Mouse (Mus musculus) ES-Bruce4 (cell line): ENCODE data around the gene Alpk3.
A peak's percentile ranks its signal among the peaks of the same experiment; 100 is the strongest.

Source experiments
- CTCF ChIP-seq: IDR thresholded peaks from one replicate; pipeline ENCODE4 v1.8.1; 2011; ENCODE audit warnings: low read depth, low read length
- EP300 ChIP-seq: IDR thresholded peaks from 2 replicates; pipeline ENCODE4 v1.6.1; 2011; ENCODE audit warnings: low read depth, low read length; ENCODE audit not compliant: insufficient read depth
- POLR2A ChIP-seq: IDR thresholded peaks from one replicate; pipeline ENCODE4 v1.8.1; 2011; ENCODE audit warnings: low read length; ENCODE audit not compliant: insufficient read depth

- no peak for TF ChIP-seq POLR2A
- peak; percentile 14 for TF ChIP-seq CTCF
- no peak for TF ChIP-seq EP300
These were observed 77.2 kb downstream of the Alpk3 start for GRCm38 (mm10) chr7:81134614-81135067.
